Mouse (Mus musculus) hindbrain, embryonic 10.5 days (tissue): ENCODE results near the gene Lrrc74a. TPM values are rescaled to one million over a fixed set of nuclear protein-coding genes. Genes with fewer than 3 reads are reported as not detected.
A peak's percentile ranks its signal among the peaks of the same experiment; 100 is the strongest.

ENCODE experiments used
- DNase-seq: peaks from one replicate; pipeline ENCODE4 v3.0.0-alpha.2; 2017; ENCODE audit warnings: low spot score
- H3K27ac ChIP-seq: fragments of 300-500 bp; sonication (generic); 2 replicates; pipeline ENCODE4 v1.5.1; 2016; ENCODE audit warnings: mild to moderate bottlenecking, moderate library complexity
- H3K27me3 ChIP-seq: fragments of 300-500 bp; sonication (generic); 2 replicates; pipeline ENCODE4 v1.6.1; 2016; ENCODE audit warnings: mild to moderate bottlenecking; ENCODE audit not compliant: poor library complexity, insufficient read depth, severe bottlenecking
- H3K36me3 ChIP-seq: fragments of 300-500 bp; sonication (generic); 2 replicates; pipeline ENCODE4 v1.6.1; 2016; ENCODE audit warnings: mild to moderate bottlenecking, moderate library complexity
- H3K4me1 ChIP-seq: fragments of 300-500 bp; sonication (generic); replicated peaks from 2 replicates; pipeline ENCODE4 v1.6.1; 2016; ENCODE audit warnings: mild to moderate bottlenecking
- H3K4me3 ChIP-seq: fragments of 300-500 bp; sonication (generic); 2 replicates; pipeline ENCODE4 v1.5.1; 2016; ENCODE audit warnings: mild to moderate bottlenecking, moderate library complexity
- H3K9me3 ChIP-seq: fragments of 300-500 bp; sonication (generic); 2 replicates; pipeline ENCODE4 v1.6.1; 2016; ENCODE audit warnings: mild to moderate bottlenecking, moderate library complexity
- WGBS: fragments of 180-500 bp; shearing (Covaris S2); methylation state at CpG from one replicate; pipeline ENCODE4 v1.1.7; 2016; 5-methylcytosine and 5-hydroxymethylcytosine counted together
- polyA plus RNA-seq: library from polyadenylated mRNA; unstranded; fragments of >200 nt; fragmentation: Nextera tagmentation; extraction: Ambion mirVana; gene quantifications from 2 replicates; pipeline ENCODE4 v1.2.1, GENCODE M21; 2016

Gene Lrrc74a
- polyA plus RNA-seq, 1 experiment from 2014 or later: not detected

GRCm38 (mm10) chr12:86699965-86700926, 33.9 kb upstream of the Lrrc74a start:
- DNase-seq: peak; percentile 36
- no peaks in the 10 kb centered on the region for H3K27me3 ChIP-seq
- peaks cover 50% of the 10 kb centered on the region for H3K4me1 ChIP-seq
- peak overlapping the region; percentile 83 for H3K27ac ChIP-seq
- H3K36me3 ChIP-seq: peaks cover 41% of the 10 kb centered on the region
- H3K9me3 ChIP-seq: no peaks in the 10 kb centered on the region
- H3K4me3 ChIP-seq: 0 out of 2 replicates have a peak overlapping the region, but pooled peaks have one; percentile 22
- 38% methylated on average over 19 of the region's 19 CpGs for WGBS

- H3K27ac ChIP-seq: peak overlapping the region; percentile 83
- DNase-seq: no peak
- H3K4me1 ChIP-seq: peaks cover 47% of the 10 kb centered on the region
- no peaks in the 10 kb centered on the region for H3K27me3 ChIP-seq
- no peak overlapping the region for H3K4me3 ChIP-seq
- 61% methylated on average over 4 of the region's 4 CpGs for WGBS
- no peaks in the 10 kb centered on the region for H3K9me3 ChIP-seq
- peaks cover 34% of the 10 kb centered on the region for H3K36me3 ChIP-seq
Observed at GRCm38 (mm10) chr12:86700927-86701310, 33.2 kb upstream of the Lrrc74a start.

- H3K27ac ChIP-seq: peak overlapping the region; percentile 83
- WGBS: 87% methylated on average over 4 of the region's 4 CpGs
- peaks cover 28% of the 10 kb centered on the region for H3K36me3 ChIP-seq
- H3K27me3 ChIP-seq: no peaks in the 10 kb centered on the region
- no peak overlapping the region for H3K4me3 ChIP-seq
- no peaks in the 10 kb centered on the region for H3K9me3 ChIP-seq
- H3K4me1 ChIP-seq: peaks cover 47% of the 10 kb centered on the region
- DNase-seq: no peak
Observed at GRCm38 (mm10) chr12:86701491-86701890, 32.7 kb upstream of the Lrrc74a start.

GRCm38 (mm10) chr12:86702690-86703089, 31.5 kb upstream of the Lrrc74a start:
- 99% methylated on average over 3 of the region's 3 CpGs for WGBS
- no peak for DNase-seq
- Histone ChIP-seq H3K27me3 (no peaks in the 10 kb centered on the region), H3K27ac (no peak overlapping the region), H3K4me1 (peaks cover 47% of the 10 kb centered on the region), H3K36me3 (peaks cover 17% of the 10 kb centered on the region), H3K4me3 (no peak overlapping the region), H3K9me3 (no peaks in the 10 kb centered on the region)

GRCm38 (mm10) chr12:86705843-86706242, 28.3 kb upstream of the Lrrc74a start:
- Histone ChIP-seq H3K9me3 (no peaks in the 10 kb centered on the region), H3K36me3 (peaks cover 17% of the 10 kb centered on the region), H3K4me1 (peaks cover 25% of the 10 kb centered on the region), H3K4me3 (no peak overlapping the region), H3K27me3 (no peaks in the 10 kb centered on the region), H3K27ac (no peak overlapping the region)
- DNase-seq: no peak
- WGBS: 85% methylated on average over 5 of the region's 5 CpGs

GRCm38 (mm10) chr12:86714026-86714425, 20.1 kb upstream of the Lrrc74a start:
- Histone ChIP-seq H3K27ac (no peak overlapping the region), H3K4me1 (peaks cover 3% of the 10 kb centered on the region; the same call in 1 of the 2 replicates), H3K27me3 (no peaks in the 10 kb centered on the region), H3K9me3 (no peaks in the 10 kb centered on the region), H3K4me3 (no peak overlapping the region), H3K36me3 (peaks cover 13% of the 10 kb centered on the region)
- 77% methylated on average over 5 of the region's 5 CpGs for WGBS
- no peak for DNase-seq

- peaks cover 17% of the 10 kb centered on the region for H3K36me3 ChIP-seq
- DNase-seq: peak; percentile 80
- H3K4me3 ChIP-seq: no peak overlapping the region
- no peak overlapping the region for H3K27ac ChIP-seq
- WGBS: 47% methylated on average over 5 of the region's 5 CpGs
- no peaks in the 10 kb centered on the region for H3K27me3 ChIP-seq
- no peaks in the 10 kb centered on the region for H3K9me3 ChIP-seq
- H3K4me1 ChIP-seq: no peaks in the 10 kb centered on the region; the same call in 1 of the 2 replicates
Observed at GRCm38 (mm10) chr12:86715401-86715800, 18.8 kb upstream of the Lrrc74a start.

GRCm38 (mm10) chr12:86716962-86717361, 17.2 kb upstream of the Lrrc74a start:
- Histone ChIP-seq H3K9me3 (no peaks in the 10 kb centered on the region), H3K27me3 (no peaks in the 10 kb centered on the region), H3K36me3 (peaks cover 25% of the 10 kb centered on the region), H3K27ac (no peak overlapping the region), H3K4me3 (no peak overlapping the region), H3K4me1 (peaks cover 5% of the 10 kb centered on the region; the same call in 1 of the 2 replicates)
- no peak for DNase-seq
- WGBS: 92% methylated on average over 11 of the region's 11 CpGs

GRCm38 (mm10) chr12:86719961-86720639, 14.1 kb upstream of the Lrrc74a start:
- 91% methylated on average over 18 of the region's 18 CpGs for WGBS
- DNase-seq: no peak
- H3K36me3 ChIP-seq: peaks cover 25% of the 10 kb centered on the region
- H3K4me3 ChIP-seq: no peak overlapping the region
- no peak overlapping the region for H3K27ac ChIP-seq
- no peaks in the 10 kb centered on the region for H3K9me3 ChIP-seq
- H3K4me1 ChIP-seq: peaks cover 17% of the 10 kb centered on the region
- no peaks in the 10 kb centered on the region for H3K27me3 ChIP-seq

GRCm38 (mm10) chr12:86721453-86721852, 12.7 kb upstream of the Lrrc74a start:
- Histone ChIP-seq H3K4me3 (no peak overlapping the region), H3K4me1 (peaks cover 28% of the 10 kb centered on the region), H3K27me3 (no peaks in the 10 kb centered on the region), H3K9me3 (no peaks in the 10 kb centered on the region), H3K36me3 (peaks cover 21% of the 10 kb centered on the region), H3K27ac (no peak overlapping the region)
- 95% methylated on average over 5 of the region's 5 CpGs for WGBS
- DNase-seq: no peak

GRCm38 (mm10) chr12:86724300-86724699, 9.9 kb upstream of the Lrrc74a start:
- peaks cover 12% of the 10 kb centered on the region for H3K36me3 ChIP-seq
- H3K27ac ChIP-seq: no peak overlapping the region
- DNase-seq: no peak
- no peaks in the 10 kb centered on the region for H3K9me3 ChIP-seq
- H3K4me3 ChIP-seq: no peak overlapping the region
- no peaks in the 10 kb centered on the region for H3K27me3 ChIP-seq
- 77% methylated on average over 2 of the region's 2 CpGs for WGBS
- peaks cover 28% of the 10 kb centered on the region for H3K4me1 ChIP-seq

- DNase-seq: no peak
- Histone ChIP-seq H3K4me3 (peak overlapping the region; percentile 84), H3K9me3 (no peaks in the 10 kb centered on the region), H3K27ac (peak overlapping the region; percentile 89), H3K36me3 (peaks cover 5% of the 10 kb centered on the region), H3K4me1 (peaks cover 28% of the 10 kb centered on the region), H3K27me3 (no peaks in the 10 kb centered on the region)
- under 1% methylated on average over 19 of the region's 19 CpGs for WGBS
Observed at GRCm38 (mm10) chr12:86725706-86726105, 8.5 kb upstream of the Lrrc74a start.
